Comparison of ENCODE assay signal across 11 mouse cellular contexts in the genomic region with DNA sequence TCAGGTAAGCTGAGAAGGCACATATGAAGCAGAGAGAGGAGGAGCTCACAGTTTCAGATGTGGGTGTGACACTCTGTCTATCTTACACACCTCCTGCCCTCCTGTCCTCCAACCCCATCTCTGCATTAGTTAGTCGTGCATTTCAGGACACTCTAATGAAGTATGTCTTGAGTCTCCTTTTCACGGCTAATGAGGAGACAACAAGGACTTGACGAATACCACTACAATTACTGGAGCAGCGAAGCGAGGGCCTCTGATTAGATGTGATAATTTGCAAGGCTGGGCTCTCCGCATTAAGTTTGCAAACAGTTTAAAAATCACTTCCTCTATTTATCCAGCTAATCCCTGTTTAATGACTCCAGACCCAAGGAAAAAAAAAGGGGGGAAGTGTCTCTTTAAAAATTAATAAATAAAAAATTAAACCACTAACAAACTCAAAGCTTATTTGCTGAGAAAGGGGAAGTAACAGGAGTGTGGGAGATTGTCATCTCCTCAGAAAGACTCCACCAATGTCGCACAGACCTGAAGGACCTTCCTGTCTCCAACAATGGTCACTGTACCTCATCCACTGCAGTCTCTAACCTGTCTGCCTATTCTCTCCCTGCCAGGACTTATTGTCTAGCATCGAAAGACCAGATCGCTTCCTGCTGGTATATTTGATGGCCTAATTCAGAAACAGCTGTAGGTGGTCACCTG.
DNase-seq lines count a peak whose midpoint lies in the region; ATAC-seq and TF ChIP-seq lines count a peak whose summit lies in the region.
"Had no signal": no experiment of that assay in that cellular context is flagged by ENCODE, and none has a peak within 500 bp of the region (broad histone marks: within the 10 kb centered on the region; RNA-seq: fewer than 3 reads in every experiment).

No protein-coding gene starts in this region.

- no peaks in the 10 kb centered on the region for H3K9me3 ChIP-seq in midbrain, postnatal 0 days (ENCODE audit: low read length)
- H3K9me3 ChIP-seq: heart, embryonic 13.5 days; liver, embryonic 15.5 days had no signal

- no peaks in the 10 kb centered on the region for H3K36me3 ChIP-seq in midbrain, postnatal 0 days (ENCODE audit: insufficient read depth, low read length)
- H3K36me3 ChIP-seq: heart, embryonic 13.5 days; liver, embryonic 15.5 days had no signal

- WGBS in midbrain, postnatal 0 days = 44% methylated on average over 9 of the region's 9 CpGs

- peak overlapping the region; percentile 70 for H3K27ac ChIP-seq in layer of hippocampus, adult 2 months
- H3K27ac ChIP-seq in bone marrow macrophage, adult 2 months (ENCODE audit: insufficient read depth, low read depth, low read length) = no peak overlapping the region
- no peak overlapping the region for H3K27ac ChIP-seq in midbrain, postnatal 0 days (ENCODE audit: low read depth, low read length)
- H3K27ac ChIP-seq: heart, embryonic 13.5 days; liver, embryonic 15.5 days had no signal

- no peak for TF ChIP-seq CTCF in layer of hippocampus, adult 2 months (conservative IDR thresholded peaks at IDR 0.05)
- TF ChIP-seq CTCF in bone marrow macrophage, adult 2 months (IDR thresholded peaks at IDR 0.05; ENCODE audit: low read depth, low read length) = no peak
- no peak for TF ChIP-seq CTCF in midbrain, postnatal 0 days (IDR thresholded peaks at IDR 0.05)

- no peak overlapping the region for H3K9ac ChIP-seq in midbrain, postnatal 0 days (replicated peaks; ENCODE audit: low read length, poor library complexity, severe bottlenecking)
- H3K9ac ChIP-seq: heart, embryonic 13.5 days; liver, embryonic 15.5 days had no signal

- no peaks in the 10 kb centered on the region for H3K27me3 ChIP-seq in midbrain, postnatal 0 days (ENCODE audit: insufficient read depth, low read length)
- H3K27me3 ChIP-seq: heart, embryonic 13.5 days; liver, embryonic 15.5 days had no signal

- no peak for TF ChIP-seq POLR2A in bone marrow macrophage, adult 2 months (IDR thresholded peaks at IDR 0.05; ENCODE audit: borderline replicate concordance, low read depth, low read length)

- peak; percentile 78 to 80 for ATAC-seq in hematopoietic stem cell, adult 5-6 weeks (replicated peaks in 1 of 2; ENCODE audit: insufficient read depth in 1 of 2, low FRiP score in 2 of 2, low TSS enrichment in 1 of 2, low read depth in 1 of 2, poor library complexity in 2 of 2, severe bottlenecking in 2 of 2)
- ATAC-seq in midbrain, postnatal 0 days (ENCODE audit: low FRiP score) = no peak

- H3K4me2 ChIP-seq in midbrain, postnatal 0 days (ENCODE audit: low read depth, low read length, poor library complexity, severe bottlenecking) = 0 out of 2 replicates have a peak overlapping the region, but pooled peaks have one; percentile 9
- H3K4me2 ChIP-seq: heart, embryonic 13.5 days; liver, embryonic 15.5 days had no signal

- intact Hi-C loops in gastrocnemius, postnatal 36 days (cut with DNase I) = loop anchor here (5.0 to 10.0 kb wide), 2 partner anchors 156 to 263 kb away; a partner anchor contains a TSS

- no peak for DNase-seq in layer of hippocampus, adult 2 months (ENCODE audit: low spot score in 2 of 2)
- DNase-seq in layer of hippocampus, postnatal 25 days (ENCODE audit: extremely low spot score in 1 of 2, low spot score in 1 of 2) = no peak
- DNase-seq in midbrain, postnatal 0 days (ENCODE audit: low spot score) = no peak
- no peak for DNase-seq in gastrocnemius, postnatal 36 days
- DNase-seq in layer of hippocampus, adult 8-10 months (ENCODE audit: low spot score in 2 of 2) = no peak
- DNase-seq in gastrocnemius, adult 18-20 months (ENCODE audit: low spot score) = no peak
- DNase-seq: kidney, postnatal 36 days had no signal

- peak overlapping the region; percentile 52 for H3K4me3 ChIP-seq in layer of hippocampus, adult 2 months
- peak overlapping the region; percentile 39 for H3K4me3 ChIP-seq in bone marrow macrophage, adult 2 months (ENCODE audit: insufficient read depth, low read length)
- H3K4me3 ChIP-seq in midbrain, postnatal 0 days (ENCODE audit: low read depth, low read length) = no peak overlapping the region
- H3K4me3 ChIP-seq: heart, embryonic 13.5 days; liver, embryonic 15.5 days had no signal

- H3K4me1 ChIP-seq in bone marrow macrophage, adult 2 months (ENCODE audit: control insufficient read depth, insufficient read depth, low read length) = peaks cover 9% of the 10 kb centered on the region
- H3K4me1 ChIP-seq in midbrain, postnatal 0 days (ENCODE audit: insufficient read depth, low read length) = 0 out of 2 replicates have a peak, but pooled peaks cover 12% of the 10 kb centered on the region
